Mouse (Mus musculus) NIH3T3 (cell line): ENCODE results near the gene Oprl1.
A peak's percentile ranks its signal among the peaks of the same experiment; 100 is the strongest.

Experiments
- DNase-seq: peaks from one replicate; pipeline ENCODE4 v3.0.0-alpha.2; 2012; ENCODE audit warnings: low read depth

Oprl1 gene

GRCm38 (mm10) chr2:181714903-181715326, at the start of gene Oprl1:
Gene Oprl1, plus strand, starts transcription at chr2:181715016.
- no peak for DNase-seq

DNA sequence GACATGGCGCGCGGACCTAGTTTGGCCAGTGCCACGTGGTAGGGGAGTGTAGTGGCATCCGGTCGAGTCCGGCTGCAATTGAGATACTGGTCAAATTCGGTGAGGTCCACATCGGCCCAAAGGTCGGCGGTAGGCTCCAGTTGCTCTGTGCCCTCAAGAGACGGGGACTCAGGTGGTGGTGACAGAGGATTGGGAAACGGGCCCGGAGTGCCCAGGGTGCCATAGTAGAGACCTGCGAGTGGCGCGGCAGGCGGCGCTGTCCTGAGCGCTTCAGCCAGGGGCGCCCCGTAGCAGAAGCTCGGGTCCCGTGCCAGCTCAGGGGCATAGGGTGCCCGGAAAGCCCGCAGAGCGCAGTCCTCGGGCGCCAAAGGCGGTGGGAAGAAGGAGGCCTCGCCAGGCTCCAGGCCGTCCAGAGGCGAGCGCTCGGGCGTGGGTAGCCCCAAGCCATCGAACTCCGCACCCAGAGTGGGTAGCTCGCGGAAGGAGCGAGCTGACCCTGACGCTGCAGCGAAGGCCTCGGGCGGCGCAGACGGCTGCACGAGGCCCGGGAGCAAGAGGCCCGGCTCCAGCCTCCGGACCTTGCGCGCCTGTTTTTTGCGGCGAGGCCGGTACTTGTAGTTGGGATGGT, 44.4 kb upstream of the Oprl1 start:
- DNase-seq = no peak

GRCm38 (mm10) chr2:181670913-181671311, 43.9 kb upstream of the Oprl1 start:
- no peak for DNase-seq

GRCm38 (mm10) chr2:181671326-181671725, 43.5 kb upstream of the Oprl1 start, which contains the start of gene Sox18:
Gene Sox18, minus strand, starts transcription at chr2:181671640.
- DNase-seq = no peak

DNA sequence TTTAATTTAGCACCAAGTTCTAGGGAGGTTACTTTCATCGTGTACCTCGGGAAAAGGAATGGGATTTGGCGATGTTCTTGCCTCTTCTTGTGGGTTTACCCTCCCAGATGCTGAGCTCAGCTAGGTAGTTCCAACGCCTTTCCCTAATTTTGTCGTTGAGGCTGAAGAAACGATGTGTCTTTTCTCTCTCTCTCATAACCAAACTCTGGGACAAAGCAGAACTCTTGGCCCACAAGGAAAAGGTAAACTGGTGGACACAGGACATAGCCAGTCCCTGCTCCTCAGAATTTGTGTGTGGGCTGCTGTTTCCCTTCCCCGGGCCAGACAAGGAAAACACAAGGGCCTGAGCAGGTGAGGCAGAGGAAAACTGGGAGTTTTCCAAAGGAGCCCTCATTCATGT, 42.8 kb upstream of the Oprl1 start:
- DNase-seq = no peak

DNA sequence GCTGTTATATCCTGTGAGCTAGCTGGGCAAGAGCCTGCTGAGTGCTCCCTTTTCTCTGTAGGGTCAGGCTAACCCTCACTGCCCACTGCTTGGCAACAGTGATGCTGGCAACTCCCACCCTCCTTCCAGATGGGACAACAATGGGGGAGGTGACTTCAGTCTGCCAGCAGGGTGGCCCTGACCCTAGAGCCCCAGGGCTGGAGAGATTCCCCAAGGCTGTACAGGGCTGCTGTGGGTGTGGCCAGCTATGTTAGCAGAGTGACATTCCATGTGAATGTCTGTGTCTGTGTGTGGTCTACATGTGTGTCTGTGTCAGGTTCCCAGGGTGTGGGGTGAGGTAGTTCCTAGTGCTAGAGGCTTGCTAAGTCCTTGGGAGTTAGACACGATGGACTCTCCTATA, 41.3 kb upstream of the Oprl1 start:
- no peak for DNase-seq

- no peak for DNase-seq
Observed at GRCm38 (mm10) chr2:181674934-181675333, 39.9 kb upstream of the Oprl1 start.

DNA sequence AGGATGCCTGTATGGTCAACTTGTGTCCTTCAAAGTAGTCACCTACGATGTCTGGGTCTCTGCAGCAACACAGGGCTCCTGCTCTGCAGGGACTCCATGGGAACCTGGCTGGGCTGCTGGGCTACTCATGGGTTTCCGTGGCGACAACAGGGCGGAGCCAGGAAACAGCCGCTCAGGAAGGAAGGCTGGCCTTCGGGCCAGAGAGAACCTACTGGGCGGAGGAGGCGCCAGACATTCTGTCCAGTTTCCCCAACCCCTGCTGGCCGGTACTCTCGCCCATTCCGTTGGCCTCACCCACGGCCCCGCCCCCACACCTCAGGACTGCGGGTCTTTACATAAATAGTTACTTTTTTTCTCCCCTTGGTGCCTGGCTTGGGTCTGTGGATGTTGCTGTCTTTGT, 39.4 kb upstream of the Oprl1 start:
- DNase-seq = peak; percentile 74

DNA sequence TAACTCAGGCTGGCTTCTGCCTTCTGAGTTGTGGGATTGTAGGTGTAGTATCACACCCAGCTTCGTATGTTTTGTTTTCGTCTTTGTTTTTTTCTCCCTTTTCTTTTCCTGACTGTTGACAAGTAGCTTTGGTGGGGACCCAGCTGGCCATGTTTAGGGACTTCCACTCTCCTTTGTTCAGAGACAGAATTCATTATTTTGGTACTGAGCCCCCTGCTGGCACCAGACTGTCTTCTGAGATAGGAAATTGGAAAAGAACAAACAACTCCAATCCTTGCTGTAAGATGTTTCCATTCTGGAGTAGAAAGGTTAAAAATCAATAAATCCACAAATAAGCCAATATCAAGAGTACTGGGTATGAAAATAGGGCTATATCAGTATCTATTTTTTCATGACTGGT, 38.4 kb upstream of the Oprl1 start:
- DNase-seq = peak; percentile 53

DNA sequence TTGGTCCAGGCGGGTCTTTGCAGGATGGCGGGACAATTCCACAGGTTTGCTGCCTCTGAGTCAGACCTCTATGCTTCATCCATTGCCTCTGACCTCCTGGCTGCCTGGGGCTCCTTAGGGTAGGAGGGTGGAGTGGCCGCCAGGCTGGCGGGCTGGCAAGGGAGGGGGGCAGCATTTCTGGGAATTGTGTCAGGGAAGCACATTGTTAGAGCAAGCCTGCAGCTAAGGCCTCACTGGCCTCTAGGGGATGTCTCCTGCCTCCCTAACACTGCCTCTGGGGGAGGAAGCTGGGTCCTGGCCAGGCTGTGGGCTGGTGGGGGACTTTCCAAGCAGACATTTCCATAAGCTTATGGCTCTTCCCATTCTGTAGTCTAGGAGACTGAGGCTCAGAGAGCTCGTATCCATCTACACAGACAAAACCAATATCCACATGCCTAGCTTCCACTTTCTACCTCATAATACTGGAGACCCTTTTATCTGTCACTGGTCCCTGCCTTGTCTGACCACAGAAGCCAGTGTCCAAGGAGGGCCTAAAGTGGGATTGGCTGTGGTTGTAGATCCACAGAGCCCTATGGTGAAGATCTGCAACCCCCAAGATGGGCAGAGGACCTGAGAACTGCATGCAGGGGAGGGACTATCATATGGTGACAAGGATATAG, 37.6 kb upstream of the Oprl1 start:
- DNase-seq = peak; percentile 59

DNA sequence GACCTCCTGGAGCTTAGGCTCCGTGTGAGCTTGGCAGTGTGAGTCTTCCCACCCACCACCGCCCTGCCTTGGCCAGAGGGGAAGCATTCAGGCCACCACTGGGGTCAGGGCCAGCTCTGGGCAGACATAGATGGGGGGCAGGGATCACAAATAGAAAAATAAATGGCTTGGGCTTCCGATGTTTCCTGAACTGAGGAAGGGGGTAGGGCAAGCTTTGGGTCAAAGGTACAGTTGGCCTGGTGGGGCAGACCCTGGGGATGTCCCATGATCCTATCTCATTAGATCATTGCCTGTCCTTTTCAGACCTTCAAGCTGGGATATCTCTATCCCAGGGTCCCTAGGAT, 37.1 kb upstream of the Oprl1 start:
- DNase-seq = no peak

- peak; percentile 90 for DNase-seq
Observed at GRCm38 (mm10) chr2:181678780-181679179, 36.0 kb upstream of the Oprl1 start.

DNA sequence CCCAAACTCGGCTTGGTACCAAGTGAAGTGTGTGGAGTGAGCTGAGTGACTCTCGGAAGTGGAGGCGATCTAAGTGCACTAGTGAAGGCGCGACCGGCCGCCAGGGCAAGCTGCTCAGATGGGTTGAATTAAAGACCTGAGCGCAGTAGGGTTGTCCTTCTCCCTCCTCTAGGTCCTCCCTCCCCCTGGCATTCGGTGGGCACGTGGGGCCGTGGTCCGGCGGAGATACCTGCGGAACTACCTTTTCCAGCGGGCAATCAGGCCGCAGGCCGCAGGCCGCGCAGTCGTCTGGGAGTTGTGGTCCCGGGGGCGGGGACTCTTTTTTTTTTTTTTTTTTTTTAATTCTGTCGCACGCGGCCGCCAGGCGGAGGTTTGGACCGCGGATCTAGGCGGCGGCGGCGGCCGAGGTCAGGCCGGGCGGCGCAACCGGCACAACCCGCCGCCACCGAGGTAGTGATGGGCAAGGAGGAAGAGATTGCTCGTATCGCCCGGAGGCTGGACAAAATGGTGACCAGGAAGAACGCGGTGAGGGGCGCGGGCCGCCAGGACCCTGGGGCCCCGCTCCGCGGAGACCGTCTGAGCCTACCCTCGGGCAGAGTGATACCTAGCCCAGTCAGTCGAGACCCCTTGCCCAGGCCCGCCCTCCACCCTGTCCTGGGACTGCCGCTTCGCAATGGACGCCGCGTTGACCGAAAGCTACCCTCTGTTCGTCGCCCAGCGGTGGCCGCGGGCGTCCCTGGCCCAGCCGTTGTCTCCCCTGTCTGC, 34.7 kb upstream of the Oprl1 start, which contains the start of gene Tcea2:
Gene Tcea2, plus strand, starts transcription at position 360 of the 765 bp plus-strand sequence.
- DNase-seq = peak; percentile 81

GRCm38 (mm10) chr2:181680716-181681117, 34.1 kb upstream of the Oprl1 start:
- DNase-seq = peak; percentile 46

GRCm38 (mm10) chr2:181681978-181682377, 32.8 kb upstream of the Oprl1 start:
- no peak for DNase-seq

GRCm38 (mm10) chr2:181683381-181683780, 31.4 kb upstream of the Oprl1 start:
- no peak for DNase-seq

DNA sequence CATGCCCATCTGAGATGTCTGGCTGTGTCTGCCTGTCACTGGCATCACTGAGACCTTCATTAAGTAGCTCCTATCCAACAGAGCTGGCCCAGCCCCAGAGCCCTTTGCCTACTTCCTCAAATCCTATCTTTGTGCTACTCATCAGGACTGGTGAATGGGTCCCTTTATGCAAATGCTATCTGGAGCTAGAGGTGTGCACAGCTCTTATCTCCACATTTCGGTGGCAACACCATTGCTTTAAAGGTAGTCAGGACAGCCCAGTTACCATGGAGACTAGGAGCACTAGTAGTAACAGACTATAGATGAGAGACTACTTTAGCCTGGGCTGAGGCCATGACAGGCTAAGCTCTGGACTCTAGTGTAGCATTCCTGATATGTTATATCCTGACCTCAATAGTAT, 30.1 kb upstream of the Oprl1 start:
- no peak for DNase-seq

- no peak for DNase-seq
Observed at GRCm38 (mm10) chr2:181685686-181686085, 29.1 kb upstream of the Oprl1 start.

DNA sequence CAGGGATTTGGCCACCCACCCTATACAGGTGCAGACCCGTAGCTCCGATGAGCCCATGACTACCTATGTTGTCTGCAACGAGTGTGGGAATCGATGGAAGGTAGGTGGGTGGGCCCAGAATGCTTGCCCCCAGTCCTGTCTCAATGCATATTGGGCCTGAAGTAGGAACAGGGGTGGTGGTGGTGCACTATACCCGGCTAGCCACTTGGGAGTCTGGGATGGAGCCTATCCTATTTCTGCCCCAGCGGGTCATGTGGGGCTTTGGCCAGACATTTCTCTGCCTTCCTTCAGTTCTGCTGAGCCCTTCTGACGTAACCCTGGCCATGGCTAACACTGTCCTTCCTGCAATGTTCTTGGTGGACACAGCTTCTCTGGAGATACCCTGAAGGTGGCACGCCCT, 27.2 kb upstream of the Oprl1 start:
- DNase-seq = no peak

DNA sequence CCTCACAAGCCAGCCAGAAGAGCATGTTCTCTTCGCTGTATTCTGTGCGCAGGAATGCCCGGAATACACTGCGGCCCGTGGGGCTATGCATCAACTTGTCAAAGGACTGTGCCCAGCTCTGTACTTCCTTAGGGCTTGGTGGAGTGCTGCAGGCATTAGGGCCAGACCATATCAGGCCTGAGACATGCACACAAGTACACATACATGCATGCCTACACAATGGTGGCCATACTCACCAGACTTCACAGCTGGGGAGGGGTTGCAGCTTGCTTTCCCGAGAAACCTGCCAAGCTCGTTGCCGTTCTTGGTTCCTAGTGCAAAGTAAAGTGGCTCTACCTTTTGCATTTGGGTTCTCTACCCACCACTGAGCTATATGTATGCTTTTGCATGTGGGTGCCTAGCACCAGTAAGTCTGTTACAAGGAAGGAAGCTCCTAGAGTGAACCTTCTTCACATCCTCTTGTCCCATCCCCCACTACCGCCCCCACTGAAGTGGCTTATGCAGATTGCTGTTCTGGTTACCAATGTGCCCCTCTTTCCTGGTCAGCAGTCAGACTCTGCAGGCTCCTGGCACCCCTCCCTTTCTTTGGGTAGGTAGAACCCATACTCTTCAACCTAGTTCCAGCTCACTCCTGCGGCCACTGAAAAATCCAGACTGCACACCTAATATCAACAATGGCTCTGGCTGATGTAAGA, 25.2 kb upstream of the Oprl1 start:
- DNase-seq = no peak

- no peak for DNase-seq
Observed at GRCm38 (mm10) chr2:181691083-181691482, 23.7 kb upstream of the Oprl1 start.

DNA sequence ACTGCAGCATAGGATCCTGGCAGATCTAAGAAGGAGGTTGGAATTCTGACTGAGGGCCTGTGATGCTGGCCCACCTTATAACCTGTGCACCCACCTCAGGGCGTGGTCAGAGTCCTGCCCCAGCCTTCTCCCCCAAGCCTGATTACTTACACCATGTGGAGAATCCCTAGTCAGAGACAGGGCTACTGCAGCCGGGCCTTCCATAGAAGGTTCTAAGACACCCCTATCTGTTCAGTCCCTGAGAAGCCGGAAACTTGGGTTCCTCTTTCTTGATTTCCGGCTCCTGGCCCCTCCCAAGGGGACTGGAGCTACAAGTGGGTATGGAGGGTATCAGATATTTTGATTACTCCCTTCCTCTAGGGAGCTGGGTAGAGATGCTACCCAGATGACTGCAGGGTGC, 23.2 kb upstream of the Oprl1 start:
- DNase-seq = no peak

DNA sequence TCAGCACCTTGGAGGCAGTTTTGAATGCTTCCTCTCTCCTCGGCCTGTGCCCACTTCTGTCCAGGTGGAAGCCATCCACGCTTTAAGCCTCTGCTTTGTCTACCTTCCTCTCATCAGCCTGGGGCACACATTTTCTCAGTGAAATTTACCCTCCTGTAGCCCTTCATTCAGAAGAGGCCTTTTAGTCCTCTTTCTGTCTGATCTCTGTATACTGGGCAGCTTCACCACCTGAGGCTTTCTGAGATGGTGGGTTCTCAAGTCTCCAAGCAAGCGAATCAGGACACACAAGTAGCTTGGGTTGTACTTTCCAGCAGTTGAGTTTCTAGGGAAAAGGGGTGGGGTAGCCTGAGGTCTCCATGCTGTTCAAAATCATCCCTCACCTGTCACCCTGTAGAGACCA, 22.5 kb upstream of the Oprl1 start:
- no peak for DNase-seq
